Mouse (Mus musculus): ENCODE data around the gene Hdlbp.
"Not testable (repeated sequence)": the region's sequence is repeated elsewhere in the genome, so short reads cannot be mapped to it uniquely, and the experiment has no call there.

Gene Hdlbp

GRCm38 (mm10) chr1:93478586-93479475 lies at the start of gene Hdlbp:
TSS of gene Hdlbp (minus strand) at chr1:93478815.
- peak; percentile 98 for DNase-seq (ENCODE audit: low read depth, low spot score)

GRCm38 (mm10) chr1:93522325-93522724 lies 43.7 kb upstream of the Hdlbp start:
- DNase-seq (ENCODE audit: low read depth, low spot score): no peak

- no peak for DNase-seq (ENCODE audit: low read depth, low spot score)
Observed at GRCm38 (mm10) chr1:93521491-93521890, 42.9 kb upstream of the Hdlbp start.

- no peak for DNase-seq (ENCODE audit: low read depth, low spot score)
Observed at GRCm38 (mm10) chr1:93513221-93513620, 34.6 kb upstream of the Hdlbp start.

- DNase-seq (ENCODE audit: low read depth, low spot score): no peak
Observed at GRCm38 (mm10) chr1:93512351-93512690, 33.7 kb upstream of the Hdlbp start.

DNA sequence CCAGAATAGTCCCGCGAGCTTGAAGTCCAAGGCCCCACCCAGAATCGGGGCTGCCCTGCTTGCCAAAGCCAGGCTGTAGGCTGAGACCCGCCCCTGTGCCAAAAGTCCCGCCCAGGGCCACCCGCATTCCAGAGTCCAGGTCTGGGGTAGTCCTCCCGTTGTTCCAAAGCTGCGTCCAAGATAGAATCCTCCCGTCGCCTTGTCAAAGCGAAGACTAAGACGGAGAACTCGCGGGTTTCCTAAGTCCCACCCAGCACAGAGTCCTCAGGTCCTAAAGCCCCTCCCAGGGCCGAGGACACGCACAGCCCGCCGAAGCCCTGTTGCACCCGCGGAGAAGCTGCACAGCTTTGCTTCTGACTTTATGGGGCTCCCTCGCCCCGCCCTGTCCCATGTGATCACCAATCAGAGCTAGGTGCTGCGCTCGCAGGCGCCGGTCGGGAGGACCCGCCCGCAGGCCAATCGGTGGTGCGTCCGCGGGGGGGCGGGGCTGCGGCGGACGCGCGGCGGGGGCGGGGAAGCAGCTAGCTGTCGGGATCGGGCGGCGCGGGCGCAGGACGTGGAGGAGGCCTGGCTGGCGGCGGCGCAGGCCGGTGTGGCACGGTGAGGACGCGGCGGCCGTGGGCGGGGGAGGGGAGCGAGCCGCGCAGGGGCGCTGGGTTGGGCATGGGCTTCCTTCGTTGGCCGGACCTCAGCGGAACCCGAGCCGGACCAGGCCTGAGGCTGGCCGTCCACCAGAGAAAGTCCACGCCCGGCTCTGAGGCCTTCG lies 33.2 kb upstream of the Hdlbp start, which contains the start of gene Farp2:
Gene Farp2, plus strand, starts transcription at position 495 of the 766 bp plus-strand sequence.
- peak; percentile 90 for DNase-seq (ENCODE audit: low read depth, low spot score)

GRCm38 (mm10) chr1:93508576-93508975 lies 30.0 kb upstream of the Hdlbp start:
- DNase-seq (ENCODE audit: low read depth, low spot score): not testable (repeated sequence)

- peak; percentile 16 for DNase-seq (ENCODE audit: low read depth, low spot score)
Observed at GRCm38 (mm10) chr1:93506944-93507676, 28.5 kb upstream of the Hdlbp start.

- no peak for DNase-seq (ENCODE audit: low read depth, low spot score)
Observed at GRCm38 (mm10) chr1:93495312-93495711, 16.7 kb upstream of the Hdlbp start.

GRCm38 (mm10) chr1:93486302-93486701 lies 7.7 kb upstream of the Hdlbp start:
- DNase-seq (ENCODE audit: low read depth, low spot score): not testable (repeated sequence)

DNA sequence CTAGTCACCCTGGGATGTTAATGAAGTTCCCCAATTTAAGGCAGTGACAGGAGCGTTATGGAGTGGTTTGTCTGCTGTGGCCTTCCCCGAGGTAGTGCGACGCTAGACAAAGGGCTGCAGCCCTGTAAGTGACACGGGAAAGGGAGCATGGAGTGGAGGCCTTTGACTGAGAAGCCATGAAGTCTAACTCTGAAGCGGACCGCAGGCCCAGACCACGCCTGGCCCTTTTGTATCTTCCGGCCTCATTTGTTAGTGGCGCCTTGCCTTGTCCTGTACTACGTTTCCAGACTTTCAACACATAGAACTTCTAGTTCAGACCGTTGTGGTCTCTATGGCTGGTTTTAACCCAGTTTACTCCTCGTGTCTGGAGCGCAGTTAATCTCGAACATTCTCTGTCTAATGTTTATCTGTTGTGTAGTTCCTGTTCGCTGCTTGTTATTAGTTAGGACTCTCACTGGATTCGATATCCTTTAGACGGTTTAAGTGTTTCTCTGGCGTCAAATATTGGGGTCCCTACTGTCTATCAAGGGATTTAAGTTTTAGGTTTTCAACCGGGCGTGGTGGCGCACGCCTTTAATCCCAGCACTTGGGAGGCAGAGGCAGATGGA lies 965 bp upstream of the Hdlbp start:
- DNase-seq (ENCODE audit: low read depth, low spot score): peak; percentile 14

DNA sequence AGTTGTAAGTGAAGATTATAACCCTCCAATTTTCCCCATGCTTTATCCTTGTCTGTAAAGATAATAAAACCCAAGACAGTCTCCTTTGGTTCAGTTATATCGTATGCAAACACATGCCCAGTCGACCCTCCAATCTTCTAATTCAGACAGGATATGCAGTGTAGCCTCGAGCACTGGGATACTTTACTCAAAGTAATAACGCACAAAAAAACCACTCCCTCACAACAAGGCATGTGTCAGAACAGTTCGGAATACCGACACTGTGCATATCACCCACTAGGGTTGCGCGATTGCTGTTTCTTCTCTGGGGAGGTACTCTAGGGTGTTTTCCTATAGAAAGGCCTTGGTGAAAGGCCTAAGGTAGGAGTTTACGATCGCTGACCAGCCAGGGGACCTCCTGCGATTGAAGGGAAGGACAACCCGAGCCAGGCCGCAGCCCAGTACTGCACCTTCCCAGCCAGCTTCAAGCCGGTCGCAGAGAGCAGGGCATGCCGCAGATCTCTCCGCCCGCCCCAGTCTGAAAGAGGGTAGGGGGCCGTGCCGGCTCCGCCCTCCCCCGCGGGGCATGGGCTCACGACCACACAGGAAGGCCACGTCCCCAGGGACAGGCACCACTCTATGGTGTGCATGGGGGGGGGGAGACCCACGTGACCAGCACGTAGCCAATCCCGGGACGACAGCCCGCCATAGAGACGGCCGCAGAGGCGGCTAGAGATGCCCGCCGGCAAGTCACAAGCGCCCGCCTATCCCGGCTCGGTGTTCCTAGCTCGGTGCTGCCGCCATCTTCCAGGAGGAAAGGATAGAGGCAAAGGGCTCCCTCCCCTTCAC lies 643 bp downstream of the Hdlbp start:
- DNase-seq (ENCODE audit: low read depth, low spot score): peak; percentile 93

- no peak for DNase-seq (ENCODE audit: low read depth, low spot score)
Observed at GRCm38 (mm10) chr1:93475694-93476093, 2.9 kb downstream of the Hdlbp start.

GRCm38 (mm10) chr1:93468626-93469025 lies 10.0 kb downstream of the Hdlbp start:
- no peak for DNase-seq (ENCODE audit: low read depth, low spot score)

GRCm38 (mm10) chr1:93465746-93466145 lies 12.9 kb downstream of the Hdlbp start:
- DNase-seq (ENCODE audit: low read depth, low spot score): no peak

- no peak for DNase-seq (ENCODE audit: low read depth, low spot score)
Observed at GRCm38 (mm10) chr1:93465066-93465465, 13.5 kb downstream of the Hdlbp start.

- no peak for DNase-seq (ENCODE audit: low read depth, low spot score)
Observed at GRCm38 (mm10) chr1:93459101-93459500, 19.5 kb downstream of the Hdlbp start.

DNA sequence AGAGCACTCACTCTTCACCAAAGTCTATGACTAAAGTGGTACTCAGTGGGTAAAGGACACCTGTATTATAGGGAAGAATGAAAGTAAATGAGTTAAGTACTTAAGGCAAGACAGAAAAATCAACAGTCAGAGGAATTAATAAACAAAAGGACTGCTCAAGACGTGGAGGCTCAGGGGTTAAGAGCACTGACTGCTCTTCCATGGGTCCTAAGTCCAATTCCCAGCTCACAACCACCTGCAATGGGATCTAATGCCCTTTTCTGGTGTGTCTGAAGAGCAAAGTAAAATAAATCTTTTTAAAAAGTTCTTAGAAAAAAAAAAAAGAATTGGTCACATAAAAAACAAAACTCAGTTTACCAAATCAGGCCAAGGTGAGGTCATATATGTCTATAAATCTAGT lies 20.3 kb downstream of the Hdlbp start:
- no peak for DNase-seq (ENCODE audit: low read depth, low spot score)

- no peak for DNase-seq (ENCODE audit: low read depth, low spot score)
Observed at GRCm38 (mm10) chr1:93453721-93454255, 24.8 kb downstream of the Hdlbp start.

DNA sequence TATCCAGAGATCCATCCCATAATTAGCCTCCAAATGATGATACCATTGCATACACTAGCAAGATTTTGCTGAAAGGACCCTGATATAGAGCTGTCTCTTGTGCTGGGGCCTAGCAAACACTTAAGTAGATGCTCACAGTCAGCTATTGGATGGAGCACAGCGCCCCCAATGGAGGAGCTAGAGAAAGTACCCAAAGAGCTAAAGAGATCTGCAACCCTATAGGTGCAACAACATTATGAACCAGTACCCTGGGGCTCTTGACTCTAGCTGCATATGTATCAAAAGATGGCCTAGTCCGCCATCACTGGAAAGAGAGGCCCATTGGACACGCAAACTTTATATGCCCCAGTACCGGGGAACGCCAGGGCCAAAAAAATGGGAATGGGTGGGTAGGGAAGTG lies 28.5 kb downstream of the Hdlbp start:
- not testable (repeated sequence) for DNase-seq (ENCODE audit: low read depth, low spot score)

Measured in embryo, embryonic 11.5 days (tissue).